Mouse (Mus musculus): ENCODE measurements around the gene Glb1l2.

DNA sequence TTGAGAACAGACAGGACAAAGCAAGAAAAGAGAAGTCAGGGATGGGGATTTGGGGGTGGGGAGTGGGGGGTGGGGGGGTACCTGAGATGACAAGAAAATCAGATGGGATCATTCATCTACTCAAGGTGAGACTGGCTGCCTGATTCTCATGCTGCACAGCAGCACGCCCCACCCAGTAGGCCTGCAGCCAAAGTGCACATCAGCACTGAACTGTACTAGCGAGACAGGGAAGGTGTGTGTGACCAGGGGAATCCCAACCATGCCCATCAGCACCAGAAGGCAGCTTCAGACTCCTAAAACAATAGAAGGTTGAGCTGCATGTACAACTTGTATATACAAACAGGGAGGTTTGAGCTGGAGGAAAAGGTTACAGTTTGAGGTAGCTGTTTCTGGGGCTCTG is 30.6 kb downstream of the Glb1l2 start:
- TF ChIP-seq CTCF (IDR thresholded peaks at IDR 0.05; ENCODE audit: low read depth, low read length): no peak
- no peak for TF ChIP-seq POLR2A (IDR thresholded peaks at IDR 0.05; ENCODE audit: borderline replicate concordance, low read depth, low read length)

All from bone marrow macrophage, adult 2 months (primary cell).